Mouse (Mus musculus) midbrain, embryonic 14.5 days (tissue): ENCODE results near the gene Gm10518. TPM values are rescaled to one million over a fixed set of nuclear protein-coding genes. Genes with fewer than 3 reads are reported as not detected.

Experiments
- ATAC-seq: fragments of 200-750 bp; cut with Nextera tagmentation; 2 replicates; pipeline ENCODE4 v1.8.0; 2017; ENCODE audit warnings: moderate number of reproducible peaks, moderate library complexity; ENCODE audit not compliant: low FRiP score, low TSS enrichment
- DNase-seq: peaks from one replicate; pipeline ENCODE4 v3.0.0-alpha.2; 2015
- H3K27ac ChIP-seq: fragments of 300-500 bp; sonication (generic); replicated peaks from 2 replicates; pipeline ENCODE4 v1.5.1; 2014; ENCODE audit warnings: mild to moderate bottlenecking, low read depth, low read length, moderate library complexity
- H3K27me3 ChIP-seq: fragments of 300-500 bp; sonication (generic); 2 replicates; pipeline ENCODE4 v1.6.1; 2014; ENCODE audit warnings: low read length, control low read depth, mixed read lengths; ENCODE audit not compliant: control insufficient read depth, insufficient read depth
- H3K36me3 ChIP-seq: fragments of 300-500 bp; sonication (generic); 2 replicates; pipeline ENCODE4 v1.6.1; 2014; ENCODE audit warnings: low read length, control low read depth; ENCODE audit not compliant: control insufficient read depth, insufficient read depth
- H3K4me1 ChIP-seq: fragments of 300-500 bp; sonication (generic); 2 replicates; pipeline ENCODE4 v1.6.1; 2014; ENCODE audit warnings: mild to moderate bottlenecking, antibody characterized with exemption, low read length, control low read depth; ENCODE audit not compliant: control insufficient read depth, insufficient read depth
- H3K4me2 ChIP-seq: fragments of 300-500 bp; sonication (generic); 2 replicates; pipeline ENCODE4 v1.6.1; 2014; ENCODE audit warnings: mild to moderate bottlenecking, low read length, moderate library complexity
- H3K4me3 ChIP-seq: fragments of 300-500 bp; sonication (generic); replicated peaks from 2 replicates; pipeline ENCODE4 v1.5.1; 2014; ENCODE audit warnings: low read depth, low read length
- H3K9ac ChIP-seq: fragments of 300-500 bp; sonication (generic); replicated peaks from 2 replicates; pipeline ENCODE4 v1.6.1; 2014; ENCODE audit warnings: mild to moderate bottlenecking, low read length, moderate library complexity
- H3K9me3 ChIP-seq: fragments of 300-500 bp; sonication (generic); 2 replicates; pipeline ENCODE4 v1.6.1; 2016; ENCODE audit warnings: low read length, control low read depth, mixed read lengths; ENCODE audit not compliant: control insufficient read depth
- WGBS: fragments of 180-500 bp; shearing (Covaris S2); extraction: QIAGEN DNeasy Blood & Tissue Kit; methylation state at CpG from one replicate; pipeline ENCODE4 v1.1.7; 2014; 5-methylcytosine and 5-hydroxymethylcytosine counted together
- polyA plus RNA-seq: library from polyadenylated mRNA; unstranded; fragments of >200 nt; fragmentation: Nextera tagmentation; extraction: Ambion mirVana; gene quantifications from 2 replicates; pipeline ENCODE4 v1.2.1, GENCODE M21; 2014

Gene Gm10518
- polyA plus RNA-seq, 1 experiment from 2014 or later: not detected

- H3K36me3 ChIP-seq: no peaks in the 10 kb centered on the region
- no peak for DNase-seq
- WGBS: 77% methylated on average over 5 of the region's 5 CpGs
- H3K4me2 ChIP-seq: no peak overlapping the region
- no peak overlapping the region for H3K9ac ChIP-seq
- no peak for ATAC-seq
- no peaks in the 10 kb centered on the region for H3K27me3 ChIP-seq
- H3K27ac ChIP-seq: no peak overlapping the region
- no peaks in the 10 kb centered on the region for H3K4me1 ChIP-seq
- H3K9me3 ChIP-seq: no peaks in the 10 kb centered on the region
- H3K4me3 ChIP-seq: no peak overlapping the region
Observed at GRCm38 (mm10) chr1:179824549-179824948, 21.4 kb downstream of the Gm10518 start.

GRCm38 (mm10) chr1:179828051-179828450, 24.9 kb downstream of the Gm10518 start:
- WGBS: 91% methylated on average over 5 of the region's 5 CpGs
- Histone ChIP-seq H3K4me3 (no peak overlapping the region), H3K36me3 (no peaks in the 10 kb centered on the region), H3K4me2 (no peak overlapping the region), H3K9me3 (no peaks in the 10 kb centered on the region), H3K9ac (no peak overlapping the region), H3K4me1 (no peaks in the 10 kb centered on the region), H3K27me3 (no peaks in the 10 kb centered on the region), H3K27ac (no peak overlapping the region)
- no peak for DNase-seq
- ATAC-seq: no peak

- no peaks in the 10 kb centered on the region for H3K4me1 ChIP-seq
- WGBS: 85% methylated on average over 4 of the region's 4 CpGs
- H3K9ac ChIP-seq: no peak overlapping the region
- no peak overlapping the region for H3K27ac ChIP-seq
- ATAC-seq (no peak), DNase-seq (no peak)
- no peaks in the 10 kb centered on the region for H3K27me3 ChIP-seq
- H3K4me2 ChIP-seq: no peak overlapping the region
- no peaks in the 10 kb centered on the region for H3K9me3 ChIP-seq
- no peaks in the 10 kb centered on the region for H3K36me3 ChIP-seq
- H3K4me3 ChIP-seq: no peak overlapping the region
Observed at GRCm38 (mm10) chr1:179828900-179829299, 25.7 kb downstream of the Gm10518 start.

GRCm38 (mm10) chr1:179832710-179833240, 29.6 kb downstream of the Gm10518 start:
- H3K36me3 ChIP-seq: no peaks in the 10 kb centered on the region
- DNase-seq (no peak), ATAC-seq (no peak)
- no peak overlapping the region for H3K4me3 ChIP-seq
- WGBS: 83% methylated on average over 7 of the region's 7 CpGs
- H3K9ac ChIP-seq: no peak overlapping the region
- H3K27me3 ChIP-seq: no peaks in the 10 kb centered on the region
- H3K9me3 ChIP-seq: no peaks in the 10 kb centered on the region
- no peaks in the 10 kb centered on the region for H3K4me1 ChIP-seq
- no peak overlapping the region for H3K27ac ChIP-seq
- H3K4me2 ChIP-seq: no peak overlapping the region

GRCm38 (mm10) chr1:179833596-179833995, 30.4 kb downstream of the Gm10518 start:
- Histone ChIP-seq H3K4me2 (no peak overlapping the region), H3K27ac (no peak overlapping the region), H3K9me3 (no peaks in the 10 kb centered on the region), H3K9ac (no peak overlapping the region), H3K27me3 (no peaks in the 10 kb centered on the region), H3K4me1 (no peaks in the 10 kb centered on the region), H3K36me3 (no peaks in the 10 kb centered on the region), H3K4me3 (no peak overlapping the region)
- ATAC-seq (no peak), DNase-seq (no peak)
- 91% methylated on average over 1 of the region's 1 CpGs for WGBS

- no peak overlapping the region for H3K27ac ChIP-seq
- no peak overlapping the region for H3K9ac ChIP-seq
- no peaks in the 10 kb centered on the region for H3K4me1 ChIP-seq
- 88% methylated on average over 1 of the region's 1 CpGs for WGBS
- H3K36me3 ChIP-seq: no peaks in the 10 kb centered on the region
- no peaks in the 10 kb centered on the region for H3K27me3 ChIP-seq
- no peak overlapping the region for H3K4me3 ChIP-seq
- H3K4me2 ChIP-seq: no peak overlapping the region
- DNase-seq: no peak
- no peak for ATAC-seq
- H3K9me3 ChIP-seq: no peaks in the 10 kb centered on the region
Observed at GRCm38 (mm10) chr1:179835753-179836425, 32.7 kb downstream of the Gm10518 start.

GRCm38 (mm10) chr1:179836426-179837404, 33.5 kb downstream of the Gm10518 start:
- WGBS: 95% methylated on average over 7 of the region's 7 CpGs
- Histone ChIP-seq H3K9ac (no peak overlapping the region), H3K9me3 (no peaks in the 10 kb centered on the region), H3K4me2 (no peak overlapping the region), H3K4me1 (no peaks in the 10 kb centered on the region), H3K27me3 (no peaks in the 10 kb centered on the region), H3K36me3 (no peaks in the 10 kb centered on the region), H3K27ac (no peak overlapping the region), H3K4me3 (no peak overlapping the region)
- DNase-seq (no peak), ATAC-seq (no peak)

GRCm38 (mm10) chr1:179842568-179842967, 39.4 kb downstream of the Gm10518 start:
- Histone ChIP-seq H3K9ac (no peak overlapping the region), H3K4me1 (no peaks in the 10 kb centered on the region), H3K4me3 (no peak overlapping the region), H3K4me2 (no peak overlapping the region), H3K27ac (no peak overlapping the region), H3K36me3 (no peaks in the 10 kb centered on the region), H3K27me3 (no peaks in the 10 kb centered on the region), H3K9me3 (no peaks in the 10 kb centered on the region)
- DNase-seq (no peak), ATAC-seq (no peak)
- WGBS: 82% methylated on average over 7 of the region's 7 CpGs
